Mouse (Mus musculus) left cerebral cortex, adult 9 months (tissue): ENCODE data around the gene Duoxa1.
"Not testable (repeated sequence)": the region's sequence is repeated elsewhere in the genome, so short reads cannot be mapped to it uniquely, and the experiment has no call there.

Experiments
- DNase-seq, 2 experiments: peaks; one replicate each; pipeline ENCODE4 v3.0.0; 2022; ENCODE audit warnings: low spot score in 2 of 2

The Duoxa1 gene

DNA sequence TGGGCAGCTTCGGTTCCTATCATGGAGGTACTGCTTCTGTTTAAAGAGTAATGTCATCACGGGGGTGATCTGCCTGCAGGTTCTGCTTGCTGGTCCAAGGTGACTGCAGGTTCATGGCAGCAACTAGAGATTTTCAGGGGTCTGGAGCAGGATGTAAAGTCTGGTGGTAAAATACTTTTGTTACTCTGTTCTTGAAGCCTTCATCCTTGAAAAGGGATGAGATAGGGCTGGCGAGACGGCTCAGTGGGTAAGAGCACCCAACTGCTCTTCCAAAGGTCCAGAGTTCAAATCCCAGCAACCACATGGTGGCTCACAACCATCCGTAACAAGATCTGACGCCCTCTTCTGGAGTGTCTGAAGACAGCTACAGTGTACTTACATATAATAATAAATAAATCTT lies 16.8 kb upstream of the Duoxa1 start:
- not testable (repeated sequence) for DNase-seq

DNA sequence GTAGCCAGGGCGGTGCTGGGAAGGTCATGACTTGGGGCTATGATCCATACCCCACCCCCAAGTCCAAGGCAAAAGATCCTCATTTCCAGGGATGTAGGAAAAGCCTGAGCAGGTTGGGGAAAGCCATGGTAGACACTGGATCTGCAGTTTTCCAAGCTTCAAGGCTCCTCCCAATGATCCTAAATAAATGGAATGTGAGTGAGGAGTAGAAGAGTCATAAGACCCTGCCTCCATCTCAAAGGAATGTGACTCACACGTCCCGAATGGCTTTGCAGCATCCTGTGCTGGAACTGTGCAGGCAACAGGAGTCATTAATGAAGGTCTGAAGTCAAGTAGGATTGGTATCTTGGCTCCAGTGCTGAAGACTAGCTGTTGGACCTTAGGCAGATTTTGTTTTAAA lies 14.5 kb upstream of the Duoxa1 start:
- no peak for DNase-seq

DNA sequence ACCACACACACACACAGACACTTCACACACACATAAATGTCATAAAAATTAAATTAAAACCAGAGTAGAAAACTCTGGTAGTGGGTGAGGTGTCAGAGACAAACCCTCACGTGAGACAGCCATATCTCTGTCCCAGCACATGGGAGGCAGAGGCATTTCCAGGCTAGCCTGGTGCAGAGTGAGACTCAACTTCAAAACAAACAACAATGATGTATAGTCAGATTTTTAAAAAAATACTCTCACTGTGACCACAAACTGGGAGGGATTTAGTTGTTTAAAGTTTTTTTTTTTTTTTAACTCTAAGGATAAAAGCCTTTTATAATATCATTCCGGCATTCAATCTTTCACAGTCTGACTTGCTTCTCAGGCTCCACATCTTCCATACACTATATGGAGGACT lies 11.8 kb upstream of the Duoxa1 start:
- DNase-seq = no peak

DNA sequence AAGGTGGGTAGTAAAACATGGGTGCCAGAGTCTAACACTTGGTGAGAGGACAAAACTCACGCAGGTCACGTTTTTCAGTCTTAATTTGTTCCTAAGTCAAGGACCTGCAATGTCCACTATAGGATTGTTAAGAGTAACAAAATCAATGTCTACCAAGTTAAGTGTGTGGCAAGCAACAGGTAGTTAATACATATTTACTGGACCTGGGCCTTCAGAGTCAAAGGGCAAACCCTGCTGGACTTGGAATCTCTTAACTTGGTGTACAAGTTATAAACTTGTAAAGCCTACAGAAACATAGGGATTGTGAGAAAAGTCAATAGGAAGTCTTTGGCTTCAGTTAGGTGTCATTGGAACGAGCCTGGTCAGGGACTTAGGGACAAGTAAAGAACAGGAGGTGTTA lies 11.1 kb upstream of the Duoxa1 start:
- DNase-seq = no peak

DNA sequence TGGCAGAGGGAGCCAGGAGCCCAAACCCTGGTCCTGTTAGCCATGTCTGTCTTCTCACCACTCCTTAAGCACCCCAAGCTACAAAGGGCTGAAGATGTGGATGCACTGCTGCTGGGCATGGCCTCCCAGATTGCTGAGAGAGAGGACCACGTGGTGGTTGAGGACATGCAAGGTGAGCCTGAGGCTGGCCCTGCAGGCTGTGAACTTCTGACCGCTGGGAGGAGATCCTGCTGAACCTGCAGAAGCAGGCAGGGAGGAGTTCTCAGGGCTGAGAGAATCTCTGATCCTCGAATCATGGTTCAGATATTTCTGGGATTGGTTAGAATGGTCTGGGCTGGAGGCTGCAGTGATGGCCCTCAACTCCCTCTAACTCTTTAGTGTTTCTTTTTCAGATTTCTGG lies 10.4 kb upstream of the Duoxa1 start:
- DNase-seq = no peak

DNA sequence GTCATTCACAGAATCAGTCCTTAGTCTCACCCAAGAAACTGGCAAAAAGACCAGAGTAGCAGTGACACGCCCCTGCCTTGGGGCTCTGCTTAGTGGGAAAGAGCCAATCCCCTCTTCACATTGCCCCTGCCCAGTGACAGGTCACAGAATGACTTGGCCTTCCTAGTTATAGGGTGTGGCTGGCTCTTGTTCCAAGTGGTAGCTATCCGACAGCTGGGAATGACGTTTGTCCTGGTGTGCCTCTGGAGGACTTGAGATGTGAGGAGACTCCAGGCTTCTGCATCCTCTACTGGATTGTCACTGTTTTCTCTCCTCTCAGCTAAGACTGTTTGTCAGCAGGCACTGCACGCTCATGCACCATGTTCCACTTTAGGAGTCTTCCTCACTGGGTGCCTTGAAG lies 3.9 kb upstream of the Duoxa1 start:
- DNase-seq = no peak

DNA sequence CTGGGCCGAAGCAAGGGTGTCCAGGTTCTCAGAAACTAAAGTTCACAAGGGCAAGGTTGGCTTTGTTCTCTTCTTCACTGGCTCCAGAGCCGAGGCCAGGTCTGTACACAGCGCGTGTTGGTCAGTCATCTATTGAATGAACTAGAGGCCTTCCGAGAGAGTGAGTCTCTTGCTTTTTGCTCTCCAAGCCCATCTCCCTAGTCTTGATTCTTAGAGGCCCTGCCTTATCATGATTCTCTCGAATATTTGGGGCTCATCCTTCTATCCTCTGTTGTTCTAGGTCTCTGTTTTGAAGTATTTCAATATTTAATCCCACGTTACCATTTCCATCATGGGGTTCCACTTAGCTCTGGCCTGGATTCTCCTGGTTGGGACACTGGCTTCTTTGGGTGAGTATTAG lies 1.8 kb upstream of the Duoxa1 start, which contains the start of gene Duox1:
Gene Duox1 (plus strand): TSS at position 301 of the 400 bp plus-strand sequence.
- no peak for DNase-seq

DNA sequence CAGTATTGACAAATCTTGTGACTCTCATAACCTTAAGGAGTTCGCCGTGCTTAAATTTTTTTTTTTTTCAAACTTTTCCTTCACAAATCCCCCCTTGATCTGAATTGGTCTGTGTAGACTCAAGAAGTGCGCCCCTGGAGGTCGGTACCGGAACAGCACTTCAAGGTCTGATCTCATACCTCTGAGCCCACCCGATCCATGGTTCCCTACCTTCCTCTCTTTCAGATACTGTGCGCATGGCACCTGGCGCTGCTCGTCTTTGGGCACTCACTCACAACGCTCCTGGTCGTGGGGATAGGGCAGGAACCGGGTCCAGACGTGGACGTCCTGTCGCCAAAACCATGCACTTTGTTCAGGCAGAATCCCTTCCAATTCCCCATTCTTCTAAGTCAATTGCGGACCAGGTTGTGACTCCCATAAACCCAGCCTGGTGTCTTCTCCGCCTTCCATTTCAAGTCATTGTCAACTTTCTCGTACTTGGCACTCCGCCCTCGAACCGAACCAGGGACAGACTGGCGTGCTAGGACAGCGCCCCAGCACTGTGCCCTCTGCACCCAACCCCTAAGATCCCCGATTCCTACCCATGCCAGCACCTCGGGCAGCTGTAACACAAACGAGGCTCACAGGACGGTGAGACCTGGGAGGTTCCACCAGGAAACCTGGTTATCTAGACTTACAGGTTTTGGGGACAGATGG lies 660 bp downstream of the Duoxa1 start:
- peak in 1 of 2 experiments; percentile 46 for DNase-seq

DNA sequence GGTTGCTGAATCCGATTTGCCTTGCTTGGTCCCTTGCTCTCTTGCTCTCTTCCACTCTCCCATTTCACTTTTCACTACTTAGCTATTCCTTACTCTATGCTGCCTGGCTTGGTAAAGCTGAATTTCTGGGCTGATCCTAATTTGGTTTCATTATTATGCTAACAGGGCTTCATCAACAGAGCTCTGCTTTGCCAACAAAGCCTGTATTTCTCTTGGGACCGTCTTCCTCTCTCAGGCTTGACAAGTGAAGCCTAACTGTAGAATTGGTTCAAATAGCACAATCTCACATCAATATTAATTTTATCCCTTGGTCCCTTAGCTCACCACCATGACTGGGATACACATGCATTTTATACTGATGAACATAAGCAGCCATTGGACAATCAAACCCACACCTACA lies 2.0 kb downstream of the Duoxa1 start:
- no peak for DNase-seq

DNA sequence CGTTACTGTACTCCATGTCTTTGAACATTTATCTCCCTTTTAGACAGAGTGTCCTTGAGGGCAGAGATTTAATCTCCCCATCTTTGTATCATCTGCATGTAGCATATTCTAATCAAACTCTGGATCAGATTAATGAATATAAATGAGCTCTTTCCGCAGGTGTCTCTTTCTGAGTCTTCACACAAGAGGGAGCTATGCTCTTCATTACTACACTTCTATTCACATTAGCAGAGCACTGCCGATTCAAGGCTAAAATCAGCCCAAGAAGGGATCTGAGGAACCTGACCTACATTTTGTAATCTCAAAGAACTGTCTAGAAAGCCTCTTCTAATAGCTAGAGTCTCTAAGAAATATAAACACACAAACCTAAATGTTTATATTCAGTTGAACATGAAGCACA lies 3.9 kb downstream of the Duoxa1 start:
- no peak for DNase-seq

DNA sequence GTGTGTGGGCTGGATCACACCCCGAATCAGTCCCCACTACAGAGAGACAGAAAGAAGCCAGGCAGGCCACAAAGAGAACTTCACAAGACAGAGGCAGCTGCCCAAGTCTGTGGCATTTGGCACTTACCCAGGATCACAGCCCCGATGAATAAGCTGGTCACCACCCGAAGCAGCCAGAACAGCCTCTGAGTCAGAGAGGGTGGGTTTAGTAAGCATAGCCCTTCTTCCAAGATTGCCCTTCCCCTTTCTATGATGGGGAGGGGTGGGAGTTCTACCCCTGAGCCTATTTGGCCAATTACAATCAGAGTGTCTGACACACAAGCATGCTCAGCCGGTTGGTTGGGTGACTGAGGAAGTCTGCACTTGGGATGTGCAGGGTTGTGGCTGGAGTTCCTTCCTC lies 7.3 kb downstream of the Duoxa1 start:
- no peak for DNase-seq

DNA sequence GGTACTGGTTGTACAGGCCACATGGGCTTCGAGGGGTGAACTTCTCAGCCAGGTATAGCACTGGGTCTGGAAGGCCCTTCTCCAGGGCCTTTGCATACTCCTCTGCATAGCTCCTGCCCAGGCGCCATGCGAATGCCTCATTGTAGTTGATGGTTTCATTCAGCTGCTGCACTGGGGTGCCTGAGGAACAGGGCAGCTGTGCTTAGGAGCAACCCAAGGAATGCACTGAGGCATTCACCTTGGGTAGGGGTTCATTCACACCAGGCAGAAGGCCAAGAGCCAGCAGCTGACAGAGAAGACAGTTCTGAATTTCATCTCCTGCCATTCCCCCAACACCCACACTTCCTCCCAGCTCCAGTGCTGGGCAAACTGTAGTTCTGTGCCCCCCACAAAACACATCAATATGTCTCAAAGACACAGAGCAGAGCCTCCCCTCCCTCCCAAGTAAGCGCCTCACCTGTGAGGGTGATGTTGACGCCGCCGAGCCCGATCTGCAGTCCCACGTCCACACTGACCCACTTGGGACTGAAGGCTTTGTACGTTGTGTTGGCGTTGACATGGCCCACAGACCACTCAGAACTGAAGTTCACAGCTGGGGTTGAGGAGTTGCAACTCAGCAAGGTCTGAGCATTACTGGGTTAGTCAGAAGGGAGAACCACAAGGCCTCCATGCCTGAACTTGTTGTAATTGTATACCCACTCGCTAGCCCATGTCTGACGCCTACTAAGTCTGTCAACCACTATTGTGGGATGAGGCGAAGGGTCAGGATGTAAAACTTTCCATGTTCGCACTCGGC lies 8.2 kb downstream of the Duoxa1 start:
- no peak for DNase-seq

DNA sequence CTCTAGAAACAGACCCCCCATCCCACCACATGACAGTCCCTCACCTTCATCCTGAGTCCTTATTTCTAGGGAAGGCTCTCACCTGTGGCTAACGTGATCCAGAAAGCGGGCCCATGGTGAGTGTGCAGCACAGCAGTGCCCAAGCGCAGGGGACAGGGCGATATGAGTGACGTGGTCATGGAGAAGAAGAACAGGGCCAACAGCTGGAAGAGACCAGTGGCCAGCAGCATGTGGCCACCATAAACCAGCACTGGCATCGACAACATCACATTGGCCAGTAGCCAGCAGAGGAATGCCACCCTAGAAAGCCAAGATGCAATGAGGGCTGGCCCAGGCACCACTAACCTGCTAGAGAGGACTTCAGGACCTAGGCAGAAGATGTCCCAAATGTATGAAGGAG lies 9.0 kb downstream of the Duoxa1 start:
- no peak for DNase-seq

DNA sequence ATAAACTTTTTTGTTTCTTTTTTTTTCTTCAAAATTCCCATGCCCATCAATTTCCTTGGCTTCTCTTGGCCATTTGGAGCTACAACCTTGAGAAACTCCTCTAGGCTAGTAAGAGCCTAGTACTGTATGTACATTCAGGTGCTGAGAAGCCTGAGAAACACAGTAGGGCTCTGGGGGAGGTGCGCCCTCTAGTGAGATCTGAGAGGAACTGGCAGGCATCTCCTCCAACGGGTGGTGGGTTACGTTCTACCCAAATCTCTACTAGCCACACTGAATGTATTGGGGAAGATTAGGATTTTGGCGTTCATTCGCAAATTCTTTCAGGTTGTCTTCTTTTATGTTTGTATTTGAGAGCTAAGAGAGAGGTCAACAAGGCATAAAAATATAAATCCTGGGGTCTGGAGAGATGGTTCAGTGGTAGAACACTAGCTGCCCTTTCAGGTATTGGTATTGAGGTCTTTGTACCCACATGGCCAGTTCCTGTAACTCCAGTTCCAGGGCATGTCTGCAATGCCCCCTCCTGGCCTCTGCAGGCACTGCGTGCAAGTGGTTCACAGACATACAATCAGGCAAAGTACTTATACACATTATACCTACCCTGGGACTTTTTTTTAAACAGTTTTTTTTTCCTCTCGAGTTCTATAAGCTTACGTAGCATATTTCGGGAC lies 10.8 kb downstream of the Duoxa1 start:
- DNase-seq = peak in 1 of 2 experiments; percentile 55

DNA sequence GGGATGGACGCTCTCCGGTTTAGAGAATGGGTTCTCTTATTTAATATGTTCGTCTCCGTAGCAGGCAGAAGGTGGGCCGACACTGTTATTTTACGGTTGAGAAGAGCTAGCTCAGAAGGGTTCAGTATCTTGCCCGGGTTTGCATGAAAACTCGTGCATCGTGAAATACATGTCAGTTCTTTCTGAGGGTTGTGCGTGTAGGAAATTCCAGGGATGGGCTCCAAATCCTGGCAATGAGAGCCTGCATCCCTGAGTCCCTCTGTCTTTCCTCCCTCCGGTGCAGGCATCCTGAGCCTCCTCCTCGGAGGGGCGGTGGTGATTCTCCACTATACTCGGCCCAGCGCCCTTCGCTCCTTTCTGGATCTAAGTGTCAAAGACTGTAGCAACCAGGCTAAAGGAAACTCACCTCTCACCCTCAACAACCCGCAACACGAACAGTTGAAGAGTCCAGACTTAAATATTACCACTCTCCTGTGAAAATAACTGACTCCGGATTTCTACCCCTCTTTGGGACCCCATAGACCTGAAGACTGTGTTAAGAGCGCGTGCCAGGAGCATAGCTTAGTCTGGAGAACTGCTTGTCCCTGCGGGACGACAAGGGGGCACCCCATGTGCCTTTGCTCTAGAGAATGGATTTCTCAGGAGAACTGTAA lies 11.5 kb downstream of the Duoxa1 start:
- no peak for DNase-seq

DNA sequence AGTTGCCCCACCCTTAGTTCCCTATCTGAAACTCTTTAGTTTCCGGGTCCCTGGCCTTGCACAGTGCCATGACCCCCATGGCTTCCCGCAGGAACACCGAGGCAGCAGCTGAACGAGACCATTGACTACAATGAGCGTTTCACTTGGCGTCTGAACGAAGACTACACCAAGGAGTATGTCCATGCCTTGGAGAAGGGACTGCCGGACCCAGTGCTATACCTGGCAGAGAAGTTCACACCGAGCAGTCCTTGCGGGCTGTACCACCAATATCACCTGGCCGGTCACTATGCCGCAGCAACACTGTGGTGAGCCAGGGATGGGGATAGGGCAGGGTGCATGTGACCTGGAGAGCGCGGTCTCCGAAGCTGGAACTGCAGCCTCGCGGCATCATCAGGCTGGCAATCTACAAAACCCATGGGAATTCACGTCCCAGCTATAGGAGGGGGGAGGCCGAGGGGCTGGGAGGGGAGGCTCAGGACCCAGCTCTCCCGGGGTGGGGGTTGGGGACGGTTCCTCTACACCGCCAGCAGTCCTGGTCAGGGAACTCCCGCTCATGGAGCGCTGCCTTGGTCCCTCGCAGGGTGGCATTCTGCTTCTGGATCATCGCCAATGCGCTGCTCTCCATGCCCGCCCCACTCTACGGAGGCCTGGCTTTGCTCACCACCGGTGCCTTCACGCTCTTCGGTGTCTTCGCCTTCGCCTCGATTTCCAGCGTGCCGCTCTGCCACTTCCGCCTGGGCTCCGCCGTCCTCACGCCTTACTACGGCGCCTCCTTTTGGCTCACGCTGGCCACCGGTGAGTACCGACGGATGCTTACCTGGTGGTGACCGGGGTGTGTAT lies 12.2 kb downstream of the Duoxa1 start:
- no peak for DNase-seq

DNA sequence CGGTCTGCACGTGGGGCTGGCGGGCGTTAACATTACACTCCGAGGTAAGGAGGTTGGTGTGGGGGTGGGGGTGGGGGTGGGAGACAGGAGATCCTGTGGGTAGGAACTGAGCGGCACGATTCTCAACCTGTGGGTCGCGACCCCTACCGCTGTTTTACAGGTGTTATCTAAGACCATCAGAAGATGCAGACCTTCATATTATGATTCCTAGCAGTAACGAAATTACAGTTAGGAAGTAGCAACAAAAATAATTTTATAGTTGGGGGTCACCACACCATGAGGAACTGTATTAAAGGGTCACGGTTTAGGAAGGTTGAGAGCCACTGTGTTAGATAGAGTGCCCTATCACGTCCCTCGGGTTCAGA lies 12.9 kb downstream of the Duoxa1 start:
- no peak for DNase-seq

DNA sequence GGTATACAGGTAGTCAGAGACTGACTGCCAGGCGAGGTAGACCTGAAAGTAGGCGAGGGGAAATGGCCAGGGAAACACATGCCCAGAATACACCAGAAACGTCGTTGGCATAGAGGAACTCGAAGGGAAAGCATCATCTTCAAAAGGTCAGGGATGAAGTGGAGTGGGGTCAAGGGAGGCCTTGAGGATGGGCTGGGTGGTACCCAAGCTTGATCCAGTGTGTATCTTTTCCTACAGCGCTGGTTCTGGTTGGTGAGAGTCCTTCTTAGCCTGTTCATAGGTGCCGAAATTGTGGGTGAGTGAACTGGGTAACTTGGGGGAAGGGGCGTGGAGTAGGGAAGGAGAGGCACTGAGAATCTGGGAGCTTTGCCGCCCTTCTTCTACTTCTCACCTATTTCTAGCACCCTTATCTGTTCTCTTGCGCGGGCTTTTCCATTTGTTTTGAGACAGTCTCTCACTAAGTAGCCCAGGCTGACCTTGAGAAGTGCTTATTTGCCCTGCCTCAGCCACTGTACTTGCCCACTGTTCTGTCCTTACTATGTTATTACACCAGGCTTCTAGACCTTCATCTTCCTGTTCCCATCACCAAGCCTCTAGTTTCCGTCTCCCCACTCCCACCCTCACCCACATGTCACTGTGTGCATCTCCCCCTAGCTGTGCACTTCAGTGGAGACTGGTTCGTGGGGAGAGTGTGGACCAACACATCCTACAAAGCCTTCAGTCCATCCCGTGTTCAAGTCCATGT lies 13.4 kb downstream of the Duoxa1 start:
- no peak for DNase-seq

DNA sequence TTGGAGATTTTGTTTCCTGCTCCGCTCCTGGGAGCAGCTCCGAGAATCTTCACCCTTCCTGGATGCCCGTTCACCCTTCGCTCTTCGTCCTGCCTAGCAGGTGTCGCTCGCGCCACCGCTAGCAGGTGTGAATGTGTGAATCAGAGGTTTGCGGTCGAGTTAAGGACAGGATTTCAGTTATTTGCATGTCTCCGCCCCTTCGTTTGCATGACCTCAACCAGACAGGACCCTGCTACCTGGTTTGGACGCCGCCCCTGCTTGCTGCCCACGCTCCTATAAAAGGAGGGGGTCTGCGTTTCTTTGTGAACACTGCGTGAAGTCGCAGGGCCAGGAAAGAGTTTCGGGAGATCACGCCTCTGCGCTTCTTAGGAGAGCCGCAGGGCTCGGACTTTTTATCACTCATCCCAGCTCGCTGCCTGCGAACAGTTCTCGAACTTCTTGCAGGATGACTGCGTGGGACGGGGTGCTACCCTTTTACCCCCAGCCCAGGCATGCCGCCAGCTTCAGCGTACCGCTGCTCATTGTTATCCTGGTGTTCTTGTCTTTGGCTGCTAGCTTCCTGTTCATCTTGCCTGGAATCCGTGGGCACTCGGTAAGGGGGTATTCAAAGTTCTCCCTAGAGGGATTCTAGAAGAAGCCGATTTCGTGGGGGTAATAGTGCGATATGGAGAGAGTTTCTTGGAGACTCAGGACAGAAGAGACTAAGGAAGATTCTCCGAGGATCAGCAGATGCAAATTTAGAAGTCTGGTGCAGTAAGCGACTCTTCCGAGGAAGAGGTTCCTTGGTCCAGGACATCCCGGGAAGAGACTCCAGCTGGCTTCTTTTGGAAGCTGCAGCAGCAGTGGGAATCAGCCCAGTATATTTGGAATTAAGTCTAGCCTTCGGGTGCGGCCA lies 14.7 kb downstream of the Duoxa1 start, which contains the start of gene Duoxa2:
Gene Duoxa2 (plus strand): TSS at position 305 of the 895 bp plus-strand sequence.
- DNase-seq = no peak

DNA sequence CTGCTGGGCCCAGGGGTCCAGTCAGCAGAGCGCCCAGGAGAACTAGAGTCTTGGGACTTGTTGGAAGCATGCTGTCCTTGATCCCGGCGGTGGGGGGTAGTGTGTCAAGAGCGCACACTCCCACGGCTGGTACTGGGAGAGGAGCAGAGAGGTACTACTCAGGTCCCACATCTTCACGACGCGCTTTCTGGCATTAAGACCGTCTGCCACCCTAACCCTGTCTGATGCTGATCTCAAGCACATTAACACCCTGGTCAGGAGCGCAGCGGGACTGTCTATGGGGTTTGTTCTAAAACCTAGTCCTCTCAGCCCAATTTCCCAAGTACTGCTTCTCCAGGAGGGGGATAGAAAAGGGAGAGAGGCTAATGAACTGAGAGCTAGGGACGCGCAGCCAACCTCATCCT lies 15.4 kb downstream of the Duoxa1 start, which contains the start of gene Duox2:
Gene Duox2 (minus strand): TSS at position 354 of the 404 bp plus-strand sequence.
- DNase-seq = no peak
